Mouse (Mus musculus): ENCODE data around the gene Pp2d1.

The Pp2d1 gene

DNA sequence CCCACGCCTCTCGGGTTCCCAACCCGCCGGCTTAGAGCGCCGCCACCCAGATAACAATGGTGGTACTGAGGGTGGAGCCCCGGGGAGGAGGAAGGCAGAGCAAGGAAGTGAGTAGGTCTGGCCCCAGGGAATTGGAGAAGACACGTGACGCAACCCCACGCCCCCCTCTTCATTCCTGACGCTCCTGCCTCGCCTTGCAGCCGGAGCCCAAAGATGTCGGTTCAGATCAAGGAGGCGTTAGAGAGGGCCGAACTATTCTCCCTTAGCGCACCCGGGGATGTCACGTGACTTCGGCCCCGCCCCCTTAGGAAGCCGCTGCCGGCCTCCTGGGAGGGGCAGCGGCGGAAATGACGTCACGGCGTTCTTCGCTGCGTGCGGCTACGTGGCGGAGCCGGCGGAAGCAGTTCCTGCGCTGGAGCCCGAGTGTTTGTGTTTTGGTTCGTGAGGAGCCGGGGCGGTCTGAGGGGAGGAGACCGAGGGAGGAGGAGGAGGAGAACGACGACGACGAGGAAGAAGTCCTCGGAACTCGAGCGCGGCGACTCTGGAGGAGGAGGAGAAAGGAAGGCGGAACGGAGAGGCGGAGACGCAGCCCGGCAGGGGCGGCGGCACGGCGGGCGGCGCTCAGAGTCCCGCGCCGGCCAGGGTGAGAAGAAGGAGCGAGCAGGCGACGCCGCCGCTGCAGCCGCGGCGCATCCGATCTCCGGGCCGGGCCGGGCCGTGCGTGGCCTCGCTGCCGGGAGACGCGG is 60.2 kb downstream of the Pp2d1 start, which contains the start of gene Rab5a:
Rab5a (plus strand) TSS at position 377 of the 746 bp plus-strand sequence.
- DNase-seq (ENCODE audit: low spot score), result peak; percentile 99

DNA sequence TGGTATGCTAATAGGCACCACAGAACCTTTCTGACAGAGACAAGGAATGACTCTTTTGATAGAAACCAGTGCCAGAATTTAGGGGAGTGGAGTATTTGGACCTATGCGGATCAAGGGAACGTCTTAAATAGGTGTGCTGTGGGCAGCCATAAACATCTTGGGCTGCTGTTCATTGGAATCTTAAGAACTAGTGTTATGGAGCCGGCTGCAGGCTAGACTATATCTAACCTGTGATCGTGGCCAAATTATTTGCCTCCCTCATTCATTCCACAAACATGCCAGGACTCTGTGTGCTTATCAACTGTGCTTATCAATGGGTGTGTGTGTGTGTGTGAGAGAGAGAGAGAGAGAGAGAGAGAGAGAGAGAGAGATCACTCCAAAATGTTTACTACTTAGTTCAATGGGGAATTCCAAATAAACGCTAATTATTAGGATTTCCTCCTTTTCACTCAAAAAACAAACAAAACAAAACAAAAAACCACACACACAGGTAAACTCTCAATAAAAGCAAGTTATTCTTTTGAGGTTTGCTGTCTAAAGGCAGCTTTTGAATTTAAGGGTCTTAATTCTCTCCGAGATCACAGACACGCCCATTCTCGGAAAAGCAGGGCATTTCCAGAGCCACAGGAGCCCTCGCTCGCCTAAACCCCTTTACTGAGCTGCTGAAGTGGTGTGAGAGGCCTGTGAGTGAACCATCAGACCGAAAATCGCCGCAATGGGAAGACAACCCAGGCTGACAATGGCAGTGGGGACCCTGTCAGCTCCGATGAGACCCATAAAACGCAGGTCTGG is 61.0 kb downstream of the Pp2d1 start:
- no peak for DNase-seq (ENCODE audit: low spot score)

DNA sequence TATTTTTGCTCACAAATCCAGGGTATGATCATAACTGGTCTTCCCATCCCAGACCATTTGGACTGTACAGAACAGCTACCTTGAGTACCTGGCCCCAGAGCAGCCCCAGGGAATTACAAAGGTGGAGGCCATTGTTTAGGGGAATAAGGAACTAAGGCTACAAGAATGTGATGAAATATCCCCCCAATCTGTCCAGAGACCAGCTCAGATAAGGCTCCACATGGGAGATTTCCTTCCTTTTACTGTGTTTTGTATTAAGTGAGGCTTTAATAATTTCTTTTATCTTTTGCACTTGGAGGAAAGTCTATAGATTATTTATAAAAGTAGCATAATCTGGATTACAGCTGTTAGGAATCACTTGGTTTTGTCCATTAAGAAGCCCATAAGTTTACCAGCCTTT is 70.6 kb downstream of the Pp2d1 start:
- DNase-seq (ENCODE audit: low spot score), result no peak

DNA sequence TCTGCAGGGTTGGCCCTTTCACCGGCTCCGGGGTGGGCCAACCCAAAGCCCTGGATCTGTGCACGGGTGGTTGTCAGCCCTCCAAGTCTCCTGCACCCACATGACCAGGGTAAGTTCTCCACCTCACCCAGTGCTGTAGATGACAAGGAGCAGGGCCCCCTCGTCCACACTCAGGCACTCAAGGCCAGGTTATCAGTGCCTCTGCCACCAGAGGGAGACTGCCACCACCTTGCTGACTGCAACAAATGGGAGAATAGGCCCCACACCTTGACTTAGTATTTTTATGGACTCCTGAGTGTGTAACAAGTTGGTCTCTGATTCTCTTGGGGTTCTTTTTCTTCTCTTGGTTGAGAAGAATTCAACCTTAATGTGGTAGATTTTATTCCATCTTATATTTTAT is 73.7 kb downstream of the Pp2d1 start:
- DNase-seq (ENCODE audit: low spot score), result no peak

- DNase-seq (ENCODE audit: low spot score), result no peak
These were observed 75.8 kb downstream of the Pp2d1 start for GRCm38 (mm10) chr17:53463496-53463840.

DNA sequence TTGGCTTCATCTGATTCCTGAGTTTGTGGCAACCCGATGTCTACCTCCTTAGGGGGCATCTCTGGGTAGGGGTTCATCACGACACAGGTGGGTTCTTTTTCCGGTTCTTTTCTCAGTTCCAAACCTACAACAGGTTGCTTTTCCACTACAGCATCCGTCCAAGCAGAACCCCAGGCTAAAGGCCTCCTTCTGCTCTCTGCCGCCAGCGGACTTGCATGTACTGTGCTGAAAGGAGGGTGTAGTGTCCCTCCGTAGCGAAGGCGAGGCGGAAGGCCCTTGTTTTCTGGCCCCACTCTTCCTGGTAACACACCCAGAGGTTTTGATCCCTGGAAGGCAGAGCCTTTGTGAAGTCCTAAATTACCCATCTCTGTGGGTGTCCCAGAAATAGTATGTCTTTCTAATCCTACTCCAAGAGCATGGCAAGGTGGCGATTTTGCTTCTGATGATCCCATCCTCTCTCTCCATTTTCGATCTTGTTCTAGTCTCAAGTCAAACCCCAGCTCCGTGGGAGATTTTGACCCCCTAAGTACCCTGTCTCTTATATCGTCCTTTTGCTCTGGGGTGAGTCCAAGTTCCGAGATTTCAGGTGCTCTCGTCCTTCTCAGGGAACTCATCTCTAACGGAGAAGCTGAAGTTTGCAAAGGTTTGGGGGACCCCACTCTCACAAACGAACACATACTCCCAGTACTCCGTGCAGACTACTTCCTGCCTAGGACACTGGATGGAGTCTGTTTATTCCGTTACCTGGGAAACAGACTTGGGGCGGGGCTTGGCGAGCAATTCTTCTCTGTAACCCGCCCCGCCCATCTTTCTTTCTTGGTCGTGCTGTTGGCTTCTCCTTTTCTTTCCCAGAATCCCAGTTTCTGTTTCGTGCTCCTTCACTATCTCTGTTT is 76.4 kb downstream of the Pp2d1 start, which contains the start of gene Efhb:
Efhb (minus strand) TSS at position 719 of the 893 bp plus-strand sequence.
- peak; percentile 76 for DNase-seq (ENCODE audit: low spot score)
